Mouse (Mus musculus): ENCODE data around the gene Capzb.

Capzb gene

GRCm38 (mm10) chr4:139192499-139193175 lies at the start of gene Capzb:
Gene Capzb, plus strand, starts transcription at chr4:139192899.
- DNase-seq = peak; percentile 94

- DNase-seq = no peak
Observed at GRCm38 (mm10) chr4:139142985-139143384, 49.7 kb upstream of the Capzb start.

- DNase-seq = no peak
Observed at GRCm38 (mm10) chr4:139144577-139144976, 48.1 kb upstream of the Capzb start.

- DNase-seq = no peak
Observed at GRCm38 (mm10) chr4:139145156-139145555, 47.5 kb upstream of the Capzb start.

- DNase-seq = no peak
Observed at GRCm38 (mm10) chr4:139146760-139147159, 45.9 kb upstream of the Capzb start.

GRCm38 (mm10) chr4:139151370-139151769 lies 41.3 kb upstream of the Capzb start:
- no peak for DNase-seq

- DNase-seq = no peak
Observed at GRCm38 (mm10) chr4:139154576-139155307, 38.0 kb upstream of the Capzb start.

- no peak for DNase-seq
Observed at GRCm38 (mm10) chr4:139156538-139156937, 36.2 kb upstream of the Capzb start.

- no peak for DNase-seq
Observed at GRCm38 (mm10) chr4:139158350-139158749, 34.3 kb upstream of the Capzb start.

GRCm38 (mm10) chr4:139161076-139161475 lies 31.6 kb upstream of the Capzb start:
- DNase-seq = no peak

GRCm38 (mm10) chr4:139164082-139164481 lies 28.6 kb upstream of the Capzb start:
- no peak for DNase-seq

GRCm38 (mm10) chr4:139165259-139165658 lies 27.4 kb upstream of the Capzb start:
- DNase-seq = no peak

GRCm38 (mm10) chr4:139166244-139166643 lies 26.5 kb upstream of the Capzb start:
- no peak for DNase-seq

GRCm38 (mm10) chr4:139167107-139167506 lies 25.6 kb upstream of the Capzb start:
- DNase-seq = no peak

- DNase-seq = no peak
Observed at GRCm38 (mm10) chr4:139168985-139169747, 23.5 kb upstream of the Capzb start.

- DNase-seq = no peak
Observed at GRCm38 (mm10) chr4:139169748-139170279, 22.9 kb upstream of the Capzb start.

GRCm38 (mm10) chr4:139175061-139175971 lies 17.4 kb upstream of the Capzb start:
- DNase-seq = no peak

GRCm38 (mm10) chr4:139176023-139176422 lies 16.7 kb upstream of the Capzb start:
- DNase-seq = no peak

- DNase-seq = no peak
Observed at GRCm38 (mm10) chr4:139177921-139178320, 14.8 kb upstream of the Capzb start.

GRCm38 (mm10) chr4:139178377-139178776 lies 14.3 kb upstream of the Capzb start:
- DNase-seq = no peak

GRCm38 (mm10) chr4:139179218-139179617 lies 13.5 kb upstream of the Capzb start:
- no peak for DNase-seq

Data from cerebellum, adult 9-11 months (tissue).